Mouse (Mus musculus): ENCODE results near the gene Tnnc2.

Tnnc2 gene

GRCm38 (mm10) chr2:164795868-164796267, 16.1 kb upstream of the Tnnc2 start:
- DNase-seq (ENCODE audit: low spot score): no peak

- DNase-seq (ENCODE audit: low spot score): peak; percentile 86
Measured at GRCm38 (mm10) chr2:164794293-164794692, 14.5 kb upstream of the Tnnc2 start.

DNA sequence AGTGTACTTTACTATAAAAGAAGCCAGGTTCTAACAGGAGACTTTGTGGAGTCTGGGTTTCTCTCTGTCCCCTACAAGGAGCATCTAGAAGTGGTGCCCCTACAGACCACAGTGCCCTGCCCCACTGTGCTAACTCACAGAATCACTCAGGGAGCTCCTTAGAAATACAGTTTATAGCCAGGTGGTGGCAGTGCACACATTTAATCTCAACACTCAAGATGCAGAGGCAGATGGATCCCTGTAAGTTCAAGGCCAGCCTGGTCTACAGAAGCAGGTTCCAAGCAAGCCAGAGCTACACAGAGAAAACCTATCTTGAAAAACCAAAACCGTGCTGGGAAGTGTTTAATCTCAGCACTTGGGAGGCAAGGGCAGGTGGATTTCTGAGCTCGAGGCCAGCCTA, 14.0 kb upstream of the Tnnc2 start:
- DNase-seq (ENCODE audit: low spot score): no peak

DNA sequence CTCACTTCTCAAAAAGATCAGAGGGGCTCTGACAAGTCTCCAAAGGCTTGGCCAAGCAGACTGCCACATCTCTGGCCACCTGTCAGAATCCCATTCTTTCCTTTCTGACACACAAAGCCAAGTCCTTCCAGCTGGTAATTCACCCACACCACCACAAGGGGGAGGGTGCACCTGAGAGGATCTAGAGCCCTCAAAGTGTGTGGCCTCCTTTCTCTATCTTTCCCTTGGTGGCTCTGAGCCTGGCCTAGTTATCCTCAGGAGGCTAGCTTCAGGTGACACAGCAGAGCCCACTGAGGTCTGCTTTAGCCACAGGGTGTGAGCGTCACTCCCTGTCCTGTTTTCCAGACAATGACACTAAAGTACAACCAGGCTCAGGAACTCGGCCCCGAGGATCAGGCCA, 13.5 kb upstream of the Tnnc2 start:
- peak; percentile 48 for DNase-seq (ENCODE audit: low spot score)

DNA sequence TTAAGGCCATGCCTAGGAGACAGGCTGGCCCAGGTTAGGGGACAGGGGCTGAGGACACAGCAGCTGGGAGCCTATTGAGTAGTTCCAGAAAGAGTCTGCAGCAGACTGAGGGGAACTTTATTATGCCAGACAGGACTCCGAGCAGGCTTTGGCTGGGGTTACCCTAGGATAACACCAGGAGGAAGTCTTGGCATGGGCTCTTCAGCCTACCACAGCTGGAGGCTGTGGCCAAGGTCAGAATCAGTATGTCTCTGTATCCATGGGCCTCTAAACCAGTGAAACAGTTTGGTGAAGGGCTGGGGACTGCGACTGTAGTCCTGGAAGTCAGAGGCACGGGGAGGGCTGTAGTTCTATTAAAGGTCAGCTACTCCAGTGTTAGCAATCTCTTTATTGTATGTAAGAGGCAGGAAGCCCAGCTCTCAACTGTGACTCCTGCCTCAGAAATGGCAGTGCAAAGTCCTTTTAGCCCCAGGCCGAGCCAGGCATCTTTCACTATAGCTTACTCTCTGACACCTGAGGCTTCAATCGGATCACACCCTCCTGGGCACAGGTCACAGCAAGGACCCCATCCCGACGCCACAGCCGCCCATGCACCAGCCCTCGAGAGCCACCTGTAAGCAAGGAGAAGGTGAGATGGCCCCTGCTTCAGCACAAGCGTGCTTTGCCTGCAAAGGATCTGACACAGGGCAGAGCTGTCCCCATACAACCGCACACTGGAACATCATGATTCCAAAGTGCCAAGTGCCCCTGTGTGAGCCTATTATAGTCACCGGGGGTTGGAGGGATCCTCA, 12.8 kb upstream of the Tnnc2 start:
- no peak for DNase-seq (ENCODE audit: low spot score)

DNA sequence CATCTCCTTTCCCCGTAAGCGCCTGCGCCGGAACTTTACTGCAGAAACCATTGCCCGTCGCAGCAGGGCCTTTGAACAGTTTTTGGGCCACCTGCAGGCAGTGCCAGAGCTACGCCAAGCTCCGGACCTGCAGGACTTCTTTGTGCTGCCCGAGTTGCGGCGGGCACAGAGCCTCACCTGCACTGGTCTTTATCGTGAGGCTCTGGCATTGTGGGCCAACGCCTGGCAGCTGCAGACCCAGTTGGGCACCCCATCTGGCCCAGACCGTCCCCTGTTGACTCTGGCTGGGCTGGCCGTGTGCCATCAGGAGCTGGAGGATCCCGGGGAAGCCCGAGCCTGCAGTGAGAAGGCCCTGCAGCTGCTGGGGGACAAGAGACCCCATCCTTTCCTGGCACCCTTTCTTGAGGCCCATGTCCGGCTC, 12.1 kb upstream of the Tnnc2 start:
- no peak for DNase-seq (ENCODE audit: low spot score)

- peak; percentile 79 for DNase-seq (ENCODE audit: low spot score)
Measured at GRCm38 (mm10) chr2:164790451-164790850, 10.7 kb upstream of the Tnnc2 start.

DNA sequence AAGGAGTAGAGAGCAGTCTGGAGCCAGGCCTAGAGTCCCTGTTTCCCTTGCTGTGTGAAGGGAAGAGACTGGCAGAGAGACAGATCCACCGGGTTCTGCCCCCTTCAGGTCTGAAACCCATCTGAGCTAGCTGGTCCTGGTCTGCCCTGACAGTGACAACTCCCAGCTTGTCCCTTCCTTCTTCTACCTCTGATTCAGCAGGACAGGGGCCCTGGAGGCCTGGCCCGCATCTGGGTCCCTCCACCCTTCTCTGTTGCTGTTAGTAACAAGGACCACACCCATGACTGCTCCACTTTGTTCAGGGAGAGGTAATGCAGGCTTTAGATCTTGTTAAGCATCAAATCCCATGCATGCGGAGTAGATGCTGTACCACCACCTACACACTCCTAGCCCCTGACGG, 8.6 kb upstream of the Tnnc2 start:
- DNase-seq (ENCODE audit: low spot score): no peak

DNA sequence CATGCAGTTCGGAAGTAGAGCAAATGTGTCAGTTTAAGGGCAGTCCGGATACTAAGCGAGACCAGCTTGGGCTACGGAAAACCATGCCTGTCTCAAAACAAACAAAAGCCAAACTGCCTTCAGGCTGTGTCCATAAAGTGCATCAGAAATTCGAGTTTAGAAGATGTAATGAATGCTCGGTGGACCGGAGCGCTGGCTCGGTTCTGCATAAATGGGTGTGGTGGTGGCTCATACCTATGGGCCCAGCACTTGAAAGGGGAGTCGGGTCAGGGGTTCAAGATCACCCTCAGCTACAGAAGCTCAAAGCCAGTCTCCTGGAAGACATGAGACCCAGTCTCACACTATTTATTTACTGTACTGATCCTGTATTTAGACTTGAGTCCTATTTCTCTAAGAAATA, 8.0 kb upstream of the Tnnc2 start:
- DNase-seq (ENCODE audit: low spot score): no peak

GRCm38 (mm10) chr2:164787032-164787431, 7.3 kb upstream of the Tnnc2 start:
- DNase-seq (ENCODE audit: low spot score): peak; percentile 12

DNA sequence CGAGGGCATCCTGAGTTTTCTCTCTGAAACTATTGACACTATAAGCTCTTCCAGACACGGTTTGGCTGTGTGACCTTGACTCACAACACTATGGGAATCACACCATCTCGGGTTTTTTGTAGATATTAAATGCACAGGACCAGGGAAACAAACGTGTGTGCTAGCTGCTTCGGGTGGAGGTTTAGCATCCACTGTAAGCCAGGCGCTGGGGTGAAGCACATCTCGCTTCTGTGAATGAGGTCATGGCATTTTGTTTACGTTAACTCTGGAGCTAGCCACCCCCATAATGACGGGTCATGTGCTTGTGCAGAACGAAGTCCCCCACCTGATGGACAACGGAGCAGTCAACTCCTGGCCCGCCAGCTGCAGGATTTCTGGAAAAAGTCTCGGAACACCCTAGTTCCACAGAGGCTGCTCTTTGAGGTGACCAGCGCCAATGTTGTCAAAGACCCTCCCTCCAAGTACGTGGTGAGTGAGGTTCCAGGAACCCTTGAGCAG, 6.7 kb upstream of the Tnnc2 start:
- peak; percentile 32 for DNase-seq (ENCODE audit: low spot score)

DNA sequence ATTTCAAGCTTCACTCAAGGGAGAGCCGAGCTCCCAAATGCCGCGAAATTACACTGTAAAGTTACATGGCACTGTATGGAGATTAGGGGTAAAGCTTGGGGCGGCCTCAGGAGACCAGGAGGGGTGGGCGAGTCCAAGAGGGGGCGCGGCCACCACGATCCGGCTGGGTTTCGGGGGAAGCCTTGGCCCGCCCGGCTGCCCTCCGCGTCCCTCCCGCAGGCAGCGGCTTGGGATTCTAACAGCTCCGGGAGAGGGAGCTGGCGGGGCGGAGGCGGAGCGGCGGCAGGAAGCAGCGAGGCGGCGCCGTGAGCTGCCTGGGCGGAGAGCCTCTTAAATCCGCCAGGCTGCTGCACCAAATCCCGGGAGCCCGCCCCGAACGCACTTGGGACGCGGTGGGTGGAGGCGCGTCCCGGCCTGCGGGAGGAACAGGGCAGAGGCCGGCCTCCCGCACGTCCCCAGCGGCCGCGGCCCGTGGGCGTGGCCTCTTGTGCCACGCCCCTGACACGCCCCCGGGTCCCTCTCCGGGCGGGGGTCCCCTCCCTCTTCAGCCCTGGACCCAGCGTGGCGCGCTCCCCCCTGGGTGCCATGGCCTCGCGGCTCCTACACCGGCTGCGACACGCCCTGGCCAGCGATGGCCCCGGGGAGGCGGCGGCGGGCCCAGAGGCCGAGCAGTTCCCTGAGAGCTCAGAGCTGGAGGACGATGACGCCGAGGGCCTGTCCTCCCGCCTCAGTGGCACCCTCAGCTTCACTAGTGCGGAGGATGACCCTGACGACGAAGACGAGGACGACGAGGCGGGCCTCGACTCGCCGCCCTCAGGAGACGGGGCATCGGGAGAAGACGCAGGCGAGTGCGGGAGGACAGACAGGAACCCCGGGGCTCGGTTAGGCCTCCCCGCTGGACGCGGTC, 6.0 kb upstream of the Tnnc2 start, which contains the start of gene Snx21:
Gene Snx21 (plus strand): TSS at position 343 of the 907 bp plus-strand sequence.
- peak; percentile 95 for DNase-seq (ENCODE audit: low spot score)

DNA sequence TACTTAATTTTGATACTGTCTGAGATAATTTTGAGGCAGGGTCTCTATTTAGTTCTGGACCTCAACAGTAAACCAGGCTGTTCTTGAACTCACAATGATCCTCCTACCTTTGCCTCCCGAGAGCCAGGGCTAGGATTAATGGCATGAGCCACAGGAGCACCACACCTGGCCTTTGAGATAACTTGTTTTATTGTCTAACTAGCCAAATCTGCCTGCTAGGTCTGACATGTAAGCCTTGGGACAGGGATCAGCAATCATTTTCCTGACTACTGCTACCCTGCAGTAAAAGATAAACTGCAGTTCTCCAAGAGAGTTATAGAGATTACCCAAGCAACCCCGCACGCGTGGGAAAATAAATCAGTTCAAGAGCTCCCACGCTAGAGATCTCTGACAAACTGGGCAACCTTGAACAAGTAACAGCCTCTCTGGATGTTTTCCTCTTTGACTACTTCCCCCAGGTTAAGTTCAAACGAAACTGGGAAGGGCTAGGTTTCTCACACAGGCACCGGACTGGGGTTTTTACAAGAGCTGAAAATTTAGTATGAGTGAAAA, 5.2 kb upstream of the Tnnc2 start:
- no peak for DNase-seq (ENCODE audit: low spot score)

- DNase-seq (ENCODE audit: low spot score): no peak
Measured at GRCm38 (mm10) chr2:164783926-164784581, 4.3 kb upstream of the Tnnc2 start.

DNA sequence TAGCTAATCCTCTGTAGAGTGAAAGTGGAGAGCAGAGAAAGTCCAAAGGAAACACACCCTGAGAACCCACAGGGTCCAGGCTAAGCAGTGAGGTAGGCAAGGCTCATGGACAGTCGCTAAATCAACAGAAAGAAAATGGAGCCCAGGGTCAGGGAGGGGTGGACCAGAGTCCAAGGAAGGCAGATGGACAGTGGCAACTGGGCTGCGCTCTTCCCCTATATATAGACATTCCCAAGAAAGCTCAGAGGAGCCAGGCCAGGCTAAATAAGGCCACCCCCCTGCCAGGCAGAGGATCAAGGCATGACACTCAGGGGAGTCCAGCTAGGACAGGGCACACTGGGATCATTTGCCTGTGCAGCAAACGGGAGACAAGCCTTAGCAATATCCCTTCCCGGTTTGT, 2.1 kb upstream of the Tnnc2 start:
- no peak for DNase-seq (ENCODE audit: low spot score)

- no peak for DNase-seq (ENCODE audit: low spot score)
Measured at GRCm38 (mm10) chr2:164778809-164779208, 958 bp downstream of the Tnnc2 start.

DNA sequence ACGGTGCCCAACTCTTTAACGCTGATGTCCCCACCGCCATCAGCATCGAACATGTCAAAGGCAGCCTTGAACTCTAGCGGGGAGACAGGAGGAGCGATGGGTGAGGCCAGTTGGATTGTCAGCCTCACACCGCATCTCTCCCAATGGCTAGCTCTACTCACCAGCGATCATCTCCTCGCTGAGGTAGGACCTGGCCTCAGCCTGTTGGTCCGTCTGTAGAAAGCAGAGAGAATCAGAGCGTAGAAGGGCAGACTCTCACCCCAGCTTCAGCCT, 1.8 kb downstream of the Tnnc2 start:
- no peak for DNase-seq (ENCODE audit: low spot score)

DNA sequence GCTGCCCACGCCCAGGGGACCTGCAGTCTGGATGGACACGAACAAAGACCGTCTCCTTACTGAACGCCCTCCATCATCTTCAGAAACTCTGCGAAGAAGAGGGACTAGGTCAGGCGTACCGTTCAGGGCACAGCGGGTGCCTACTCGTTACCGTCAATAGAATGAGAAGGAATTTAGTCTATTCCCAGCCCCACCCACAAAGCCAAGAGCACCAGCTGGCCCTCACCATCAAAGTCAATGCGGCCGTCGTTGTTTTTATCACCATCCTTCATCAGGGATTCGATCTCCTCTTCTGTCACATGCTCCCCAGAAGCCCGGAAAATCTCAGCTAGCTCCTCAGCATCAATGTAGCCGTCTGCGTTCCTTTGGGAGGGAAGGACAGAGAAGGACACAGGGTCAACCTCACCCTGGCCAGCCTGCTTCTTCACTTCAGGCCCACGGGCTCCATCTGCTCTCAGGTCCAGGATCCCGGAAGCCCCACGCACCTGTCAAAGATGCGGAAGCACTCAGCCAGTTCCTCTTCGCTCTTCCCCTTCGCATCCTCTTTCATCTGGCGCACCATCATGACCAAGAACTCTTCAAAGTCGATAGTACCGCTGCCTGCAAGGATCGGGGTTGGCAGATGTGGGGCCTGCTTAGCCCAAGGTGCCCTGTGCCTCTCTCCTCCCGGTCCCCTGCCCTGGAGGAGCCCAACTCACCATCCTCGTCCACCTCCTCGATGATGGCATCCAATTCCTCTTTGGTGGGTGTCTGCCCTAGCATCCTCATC, 2.3 kb downstream of the Tnnc2 start:
- no peak for DNase-seq (ENCODE audit: low spot score)

- DNase-seq (ENCODE audit: low spot score): no peak
Measured at GRCm38 (mm10) chr2:164776801-164777200, 3.0 kb downstream of the Tnnc2 start.

GRCm38 (mm10) chr2:164776130-164776529, 3.6 kb downstream of the Tnnc2 start:
- DNase-seq (ENCODE audit: low spot score): no peak

DNA sequence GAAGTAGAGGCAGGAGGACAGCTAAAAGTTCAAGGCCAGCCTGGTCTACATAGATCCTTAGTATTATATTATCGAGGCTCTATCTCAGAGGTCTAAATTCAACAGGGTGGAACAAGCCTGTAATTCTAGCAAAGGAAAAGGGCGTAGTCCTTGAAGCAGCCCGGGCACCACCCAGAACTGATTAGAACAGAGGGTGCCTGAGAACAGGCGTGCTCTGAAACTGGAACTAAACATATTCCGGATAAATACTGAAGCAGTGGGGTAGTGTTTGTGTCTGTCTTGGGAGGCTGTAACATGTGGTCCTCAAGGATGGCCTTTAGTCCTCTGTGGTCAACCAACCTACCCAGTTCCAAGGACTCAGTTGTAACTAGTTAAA, 5.8 kb downstream of the Tnnc2 start:
- peak; percentile 54 for DNase-seq (ENCODE audit: low spot score)
